Mouse (Mus musculus) B cell, adult (primary cell): Measurements from ENCODE around the gene Chrdl1. TPM values are rescaled to one million over a fixed set of nuclear protein-coding genes. Genes with fewer than 3 reads are reported as not detected.

Experiments used
- total RNA-seq: library from RNA; stranded (reverse); gene quantifications from 4 replicates; pipeline ENCODE4 v1.2.4, GENCODE M21; 2023; ENCODE audit not compliant: inconsistent age

The Chrdl1 gene
- not detected in 4 replicates for total RNA-seq

DNA sequence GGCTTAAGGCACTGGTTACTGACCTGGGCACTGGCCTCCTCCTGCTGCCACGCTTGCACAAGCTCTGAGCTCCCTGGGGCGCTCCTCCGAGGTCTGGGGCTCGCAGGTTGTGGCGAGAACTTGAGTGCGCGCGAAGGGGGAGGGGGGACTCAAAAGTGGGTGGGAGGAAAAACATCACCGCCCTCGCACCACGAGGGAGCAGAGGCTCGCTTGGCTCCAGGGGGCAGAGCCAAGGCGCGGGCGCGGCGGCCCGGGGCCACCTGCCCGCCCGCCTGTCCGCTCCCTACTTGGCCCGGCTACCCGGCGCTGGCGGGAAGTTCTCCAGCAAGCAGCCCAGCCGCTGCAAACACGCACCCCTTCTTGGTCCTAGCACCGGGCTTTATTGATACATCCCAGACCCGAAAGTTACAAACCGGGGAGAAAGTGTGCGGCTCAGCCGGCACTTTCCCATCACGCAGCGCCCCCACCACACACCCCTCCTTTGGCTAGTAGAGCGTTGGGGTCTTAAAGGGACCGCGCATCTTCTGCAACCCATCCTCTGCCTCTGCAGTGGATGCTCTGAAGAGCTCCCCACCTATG lies at the start of gene Chrdl1:
Gene Chrdl1 (minus strand): TSS at position 472 of the 579 bp plus-strand sequence.

Other genes with a start within 250 kb of the Chrdl1 start
- not detected in 4 replicates for gene Pak3, start 124.3 kb upstream of the Chrdl1 start, total RNA-seq